Mouse (Mus musculus) embryo, embryonic 10.5 days (tissue): ENCODE measurements around the gene Ints6.
"Not testable (repeated sequence)": the region's sequence is repeated elsewhere in the genome, so short reads cannot be mapped to it uniquely, and the experiment has no call there.

ENCODE experiments used
- DNase-seq: peaks from one replicate; pipeline ENCODE4 v3.0.0-alpha.2; 2015; ENCODE audit warnings: low spot score

The Ints6 gene

DNA sequence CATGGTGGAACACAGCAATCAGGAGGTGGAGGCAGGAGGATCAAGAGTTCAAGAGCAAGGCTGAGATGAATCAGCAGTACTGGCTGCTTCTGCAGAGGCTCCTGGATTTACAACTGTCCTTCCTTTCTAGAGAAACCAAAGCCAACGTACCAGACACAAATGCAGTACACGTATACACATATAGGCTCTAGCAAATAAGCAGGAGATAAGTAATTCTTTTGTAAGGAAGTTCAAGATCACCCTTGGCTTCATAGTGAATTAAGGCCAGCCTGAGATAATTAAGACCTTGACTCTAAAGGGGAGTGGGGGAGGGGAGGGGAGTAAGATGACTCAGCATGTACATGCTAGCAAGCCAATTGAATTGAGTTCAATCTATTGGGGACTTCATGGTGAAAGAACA lies 9.5 kb downstream of the Ints6 start:
- DNase-seq, result peak; percentile 35

DNA sequence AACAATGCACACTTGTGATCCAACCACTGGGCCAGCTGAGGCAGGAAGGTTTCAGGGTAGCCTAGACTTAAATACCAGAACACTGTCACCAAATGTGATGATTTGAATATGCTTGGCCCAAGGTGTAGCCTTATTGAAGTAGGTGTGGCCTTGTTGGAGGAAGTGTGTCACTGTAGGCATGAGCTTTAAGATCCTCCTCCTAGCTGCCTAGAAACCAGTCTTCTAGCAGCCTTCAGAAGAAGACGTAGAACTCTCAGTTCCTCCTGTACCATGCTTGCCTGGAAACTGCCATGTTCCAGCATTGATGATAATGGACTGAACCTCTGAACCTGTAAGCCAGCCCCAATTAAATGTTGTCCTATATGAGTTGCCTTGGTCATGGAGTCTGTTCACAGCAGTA lies 25.3 kb downstream of the Ints6 start:
- no peak for DNase-seq

DNA sequence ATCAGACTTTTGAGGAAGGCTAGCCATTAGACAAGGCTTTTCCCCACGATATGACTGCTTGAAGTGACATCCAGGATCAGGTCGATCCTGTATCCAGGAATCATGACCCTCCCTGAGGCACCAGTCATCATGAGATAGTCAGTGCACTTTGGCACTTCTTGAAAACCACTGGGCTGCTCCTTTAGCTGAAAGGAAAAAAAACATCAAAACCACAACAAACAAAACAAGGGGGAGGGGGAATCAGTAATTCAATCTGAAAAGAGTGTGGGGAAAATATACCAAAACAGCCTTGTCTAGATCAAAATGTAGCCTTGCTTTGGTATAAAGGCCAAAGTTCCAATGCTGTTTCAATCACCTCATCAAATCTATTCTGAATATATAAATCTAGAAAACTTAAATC lies 27.3 kb downstream of the Ints6 start:
- no peak for DNase-seq

DNA sequence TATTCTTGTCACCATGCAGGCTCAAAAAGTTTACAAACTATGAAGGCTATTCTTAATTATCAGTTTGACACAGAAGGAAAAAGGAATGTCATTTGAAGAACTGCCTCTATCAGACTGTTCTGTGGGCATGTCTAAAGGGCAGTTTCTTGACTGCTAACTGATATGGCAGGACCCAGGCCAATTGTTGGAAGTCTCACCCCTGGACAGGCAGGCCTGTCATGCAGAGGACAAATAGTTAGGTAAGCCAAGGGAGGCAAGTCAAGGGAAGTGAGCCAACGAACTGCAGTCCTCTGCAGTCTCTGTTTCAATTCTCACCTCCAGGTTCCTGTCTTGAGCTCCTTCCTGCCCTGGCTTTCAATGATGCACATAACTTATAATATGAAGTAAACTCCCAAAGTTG lies 29.1 kb downstream of the Ints6 start:
- DNase-seq, result no peak

DNA sequence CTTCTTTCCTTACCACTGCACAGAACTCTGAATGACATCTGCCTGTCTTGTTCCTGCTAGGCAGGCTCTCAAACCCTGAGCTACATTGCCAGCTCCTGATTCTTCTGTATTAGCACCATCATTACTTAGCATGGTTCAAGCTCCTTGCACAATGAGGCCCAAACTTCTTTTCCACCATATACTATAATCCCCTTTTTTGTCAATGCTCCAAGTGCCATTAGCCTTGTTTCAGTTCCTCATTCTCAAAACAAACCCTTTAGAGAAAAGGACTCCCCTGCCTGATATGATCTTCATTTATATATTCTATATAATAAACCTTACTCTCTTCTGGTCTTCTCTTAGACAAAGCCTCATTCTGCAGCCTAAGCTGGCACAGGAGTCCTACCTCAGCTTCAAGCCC lies 36.4 kb downstream of the Ints6 start:
- no peak for DNase-seq

DNA sequence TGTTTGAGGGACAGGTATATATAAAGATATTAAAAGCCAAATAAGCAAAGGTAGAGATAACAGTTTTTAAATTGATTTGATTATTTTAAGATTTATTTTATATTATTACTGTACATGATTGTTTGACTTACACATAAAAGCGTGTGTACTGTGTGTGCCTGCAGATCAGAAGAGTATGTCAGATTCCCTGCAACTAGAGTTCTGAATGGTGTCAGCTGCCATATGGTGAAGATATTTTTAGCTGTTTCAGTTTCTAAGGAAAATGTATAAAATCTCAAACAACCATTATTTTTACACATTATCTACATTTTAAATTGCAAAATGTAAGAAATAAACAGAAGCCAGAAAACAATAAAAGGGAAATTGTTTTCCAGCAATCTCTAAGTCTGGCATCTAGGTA lies 39.3 kb downstream of the Ints6 start:
- DNase-seq, result no peak

DNA sequence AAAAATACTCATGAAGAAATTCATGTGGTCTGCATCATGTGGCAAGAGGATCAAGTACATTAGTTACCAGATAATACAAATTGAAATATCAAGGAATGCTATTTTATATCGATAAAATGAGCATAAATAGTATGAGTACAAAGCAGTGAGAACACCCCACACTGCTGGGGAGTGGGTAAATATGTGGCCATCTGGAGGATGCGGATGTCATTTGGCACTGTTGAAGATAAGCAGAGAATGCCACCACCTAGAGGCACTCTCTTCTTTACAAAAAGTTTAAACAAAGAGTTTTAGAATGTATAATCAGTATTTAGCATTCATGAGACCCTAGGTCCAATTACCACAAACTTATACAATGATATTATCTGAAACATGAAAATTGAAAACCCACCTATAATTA lies 42.8 kb downstream of the Ints6 start:
- no peak for DNase-seq

DNA sequence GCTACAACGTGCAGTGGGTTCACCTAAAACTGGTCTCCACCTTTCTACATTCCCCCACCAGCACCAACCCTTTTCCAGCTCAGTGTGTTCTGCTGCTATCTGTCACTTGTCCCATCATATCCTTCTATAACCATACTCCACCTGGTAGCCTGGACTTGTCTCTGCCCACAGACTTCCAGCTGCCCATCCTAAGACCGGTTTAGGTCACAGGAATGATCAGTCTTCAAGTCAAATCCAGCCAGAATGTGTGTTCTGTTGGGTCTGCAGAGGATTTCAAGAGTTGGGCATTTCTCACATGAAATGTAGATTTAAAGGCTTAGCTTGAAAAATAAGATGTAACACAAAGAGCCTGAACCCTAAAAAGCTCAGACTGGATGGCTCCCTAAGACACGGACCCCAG lies 87.3 kb downstream of the Ints6 start:
- no peak for DNase-seq

DNA sequence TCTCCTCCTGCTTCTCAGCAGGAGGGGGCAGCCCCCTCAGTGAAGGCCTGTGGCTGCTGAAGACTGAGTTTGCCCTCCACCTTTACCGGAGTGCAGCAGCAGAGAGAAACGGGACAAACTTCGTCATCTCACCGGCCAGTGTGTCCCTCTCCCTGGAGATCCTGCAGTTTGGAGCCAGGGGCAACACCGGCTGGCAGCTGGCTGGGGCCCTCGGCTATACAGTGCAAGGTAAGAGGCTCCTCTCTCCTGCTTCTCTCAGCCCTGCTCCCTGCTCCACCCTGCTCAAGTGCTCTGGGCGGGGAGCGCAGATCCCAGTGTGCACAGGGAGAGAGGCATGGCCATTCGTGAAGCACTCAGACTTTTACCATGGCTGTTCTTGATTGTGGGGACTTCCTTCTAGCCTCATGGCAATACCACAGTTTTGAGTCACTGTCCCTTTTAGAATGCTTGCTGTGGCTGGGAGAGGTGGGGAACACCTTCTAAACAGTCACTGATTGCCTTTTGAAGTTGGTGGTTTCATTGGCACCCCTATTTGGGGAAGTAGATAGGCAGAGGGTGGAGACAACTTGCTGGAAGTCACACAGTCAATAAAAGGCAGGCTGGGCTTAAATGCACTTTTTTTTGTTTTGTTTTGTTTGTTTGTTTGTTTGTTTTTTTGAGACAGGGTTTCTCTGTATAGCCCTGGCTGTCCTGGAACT lies 95.8 kb downstream of the Ints6 start:
- DNase-seq, result no peak

DNA sequence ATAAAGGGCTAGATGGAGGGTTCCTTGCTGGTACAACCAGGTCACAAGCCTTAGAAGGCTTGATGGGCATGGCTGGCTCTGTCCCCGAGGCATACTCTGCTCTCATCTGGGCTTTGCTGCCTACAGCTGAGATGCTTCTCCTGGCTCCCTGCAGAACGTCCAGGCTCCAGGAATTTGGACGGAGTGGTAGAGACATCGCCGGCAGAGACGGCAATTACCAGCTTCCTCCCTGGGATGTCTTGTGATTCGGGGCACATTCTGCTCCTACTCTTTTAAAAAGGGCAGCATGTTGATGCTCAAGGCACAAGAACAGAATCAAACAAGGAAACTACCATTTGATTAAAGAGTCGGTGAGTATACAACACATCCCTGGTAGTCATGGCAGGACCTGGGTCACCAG lies 97.6 kb downstream of the Ints6 start, which contains the start of gene Serpine3:
TSS of gene Serpine3 (plus strand) at position 301 of the 400 bp plus-strand sequence.
- DNase-seq, result no peak

DNA sequence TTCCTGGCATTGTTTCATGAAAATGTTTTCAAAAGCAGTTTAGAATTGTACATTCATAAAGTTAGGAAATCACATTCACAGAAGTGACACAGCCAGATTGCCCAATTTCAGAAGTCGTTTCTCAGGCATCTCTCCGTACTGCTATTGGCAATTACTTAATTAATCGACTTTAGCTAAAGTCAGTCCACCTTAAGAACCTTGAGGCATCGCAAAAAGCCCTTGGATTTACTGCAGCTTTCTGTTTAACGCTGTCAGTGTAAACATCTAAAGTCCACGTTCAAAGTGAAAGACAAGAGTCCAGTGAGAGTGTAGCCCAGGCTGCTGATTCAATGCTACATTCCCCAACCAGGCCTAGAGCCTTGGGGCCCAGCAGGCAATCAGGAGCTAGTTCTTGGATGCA lies 98.6 kb downstream of the Ints6 start:
- DNase-seq, result no peak

DNA sequence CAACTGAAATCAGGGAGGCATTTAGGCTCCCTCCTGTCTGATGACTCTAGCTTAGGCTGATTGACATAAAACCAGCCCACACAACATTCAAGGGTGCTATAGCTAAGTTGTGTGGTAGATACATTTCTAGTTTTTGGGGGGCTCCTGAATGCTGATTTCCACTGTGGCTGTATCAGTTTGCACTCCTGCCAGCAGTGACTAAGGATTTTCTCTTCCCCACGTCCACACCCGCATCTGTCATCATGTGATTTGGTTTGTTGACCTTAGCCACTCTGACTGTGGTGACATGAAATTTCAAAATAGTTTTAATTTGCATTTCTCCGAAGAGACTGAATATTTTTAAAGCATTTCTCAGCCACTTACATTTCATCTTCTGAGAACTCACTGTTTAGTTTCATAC lies 103.5 kb downstream of the Ints6 start:
- DNase-seq, result no peak

DNA sequence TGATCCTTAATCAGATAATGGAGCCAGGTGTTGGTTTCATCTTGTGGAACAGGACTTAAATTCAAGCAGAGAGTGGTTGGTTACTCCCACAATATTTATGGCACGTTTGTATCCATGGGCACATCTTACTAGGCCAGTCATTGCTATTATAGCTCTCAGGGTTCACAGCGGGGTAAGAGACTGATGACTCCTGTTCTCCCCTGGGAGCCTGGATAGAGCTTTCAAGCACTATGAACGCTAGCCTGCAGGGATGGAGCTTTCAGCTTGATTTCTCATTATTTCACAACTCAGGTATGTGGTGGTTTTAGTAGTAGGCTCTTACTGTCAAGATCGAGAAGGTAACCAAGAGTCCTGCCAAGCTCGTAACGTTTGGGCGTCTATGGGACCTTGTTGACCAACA lies 105.0 kb downstream of the Ints6 start:
- no peak for DNase-seq

DNA sequence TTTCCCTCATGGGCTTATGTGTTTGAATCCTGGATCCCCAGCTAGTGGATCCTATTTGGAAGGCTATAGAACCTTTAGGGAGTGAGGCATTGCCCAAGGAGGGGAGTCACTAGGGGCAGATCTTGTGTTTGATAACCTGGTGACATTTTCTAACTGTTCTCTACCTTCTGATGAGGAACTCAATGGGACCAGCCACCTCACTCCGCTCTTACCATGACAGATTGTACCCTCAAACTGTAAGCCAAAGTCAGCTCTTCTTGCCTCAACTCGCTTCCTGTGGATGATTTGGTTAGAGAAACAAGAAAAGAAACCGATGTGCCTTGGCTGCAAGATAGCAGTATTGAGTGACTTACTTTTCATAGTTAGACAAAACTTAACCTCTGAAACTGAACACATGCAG lies 109.2 kb downstream of the Ints6 start:
- no peak for DNase-seq

DNA sequence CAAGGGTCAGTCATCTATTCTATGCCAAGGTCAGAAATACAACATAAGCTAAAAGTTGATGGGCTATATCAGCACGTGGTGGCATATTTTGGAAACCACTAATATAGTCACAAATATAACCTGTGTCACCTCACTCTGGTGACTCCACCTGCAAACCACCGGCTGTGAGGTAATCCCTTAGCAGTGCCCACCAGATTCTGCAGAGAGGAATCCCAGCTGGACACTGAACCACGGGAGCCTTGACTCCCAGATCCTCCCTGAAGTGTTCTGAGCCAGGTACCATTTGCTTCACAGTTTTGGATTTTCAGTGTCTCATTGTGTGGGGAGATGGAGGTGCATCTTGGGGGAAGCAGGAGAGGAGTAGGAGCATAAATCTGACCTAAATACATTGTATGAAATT lies 110.6 kb downstream of the Ints6 start:
- no peak for DNase-seq

DNA sequence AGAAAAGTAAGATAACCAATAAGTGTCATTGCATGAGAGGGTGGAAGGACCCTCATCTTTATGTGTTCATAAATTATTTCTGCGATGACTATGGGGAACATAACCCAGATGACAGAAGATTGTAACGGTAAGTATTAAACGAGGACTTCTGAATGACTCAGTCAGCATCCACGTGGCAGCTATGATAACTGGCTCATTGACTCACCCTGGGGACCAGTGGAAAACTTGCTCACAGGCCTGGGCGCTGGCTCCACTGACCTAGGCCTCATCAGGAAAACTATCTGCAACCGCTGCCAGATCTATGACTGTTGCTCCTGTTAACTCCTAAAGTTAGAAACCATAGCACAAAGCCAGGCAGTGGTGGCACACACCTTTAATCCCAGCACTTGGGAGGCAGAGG lies 112.6 kb downstream of the Ints6 start:
- no peak for DNase-seq

DNA sequence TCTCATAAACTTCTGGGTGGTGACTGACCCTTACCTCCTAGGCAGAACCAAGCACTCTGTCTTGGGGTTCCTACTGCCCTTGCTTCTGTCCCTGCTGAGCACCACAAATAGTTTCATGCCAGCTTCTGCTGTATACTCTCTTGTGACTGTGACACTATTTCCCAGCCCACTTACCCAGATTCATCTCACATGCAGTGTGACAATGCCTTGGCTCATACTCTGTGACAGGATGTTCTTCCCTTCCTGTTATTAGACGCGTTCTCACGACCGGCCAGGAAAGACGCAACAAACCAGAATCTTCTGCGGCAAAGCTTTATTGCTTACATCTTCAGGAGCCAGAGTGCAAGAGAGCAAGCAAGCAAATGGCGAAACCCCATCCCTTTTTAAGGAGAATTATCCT lies 118.6 kb downstream of the Ints6 start:
- not testable (repeated sequence) for DNase-seq

DNA sequence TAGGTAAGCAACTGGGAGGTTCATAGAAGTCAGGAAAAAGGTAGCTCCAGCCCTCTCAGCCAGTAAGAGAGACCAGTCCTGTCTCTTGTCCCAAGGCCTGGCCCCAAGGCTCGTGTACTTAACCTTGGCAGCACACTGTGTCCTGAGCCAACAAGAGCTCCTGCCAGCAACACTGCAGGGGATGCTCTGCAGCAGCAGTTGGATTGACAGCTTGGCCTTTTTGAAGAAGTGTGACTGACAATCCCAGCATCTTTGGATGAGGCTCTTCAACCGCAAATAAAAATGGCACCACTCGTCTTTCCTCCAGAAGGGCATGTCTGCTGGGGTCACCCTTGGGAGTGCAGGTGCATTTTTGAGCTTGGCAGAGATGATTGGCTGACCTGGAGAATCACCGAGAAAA lies 120.6 kb downstream of the Ints6 start:
- DNase-seq, result no peak

DNA sequence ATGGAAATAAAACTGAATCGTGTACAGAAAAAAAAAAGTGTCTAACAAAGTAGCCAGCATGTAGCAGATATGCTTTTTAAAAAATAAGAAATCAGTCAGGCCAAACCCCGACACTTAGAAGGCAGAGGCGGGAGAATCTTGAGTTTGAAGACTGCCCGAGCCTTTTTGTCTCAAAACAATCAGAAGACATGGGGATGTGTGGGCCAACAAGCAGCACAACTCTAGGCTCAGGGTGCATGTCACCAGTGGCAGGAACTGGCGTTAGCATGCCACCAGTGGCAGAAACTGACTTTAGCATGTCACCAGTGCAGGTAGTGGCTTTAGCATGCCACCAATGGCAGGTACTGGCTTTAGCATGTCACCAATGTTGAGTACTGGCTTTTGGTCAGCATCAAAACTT lies 121.4 kb downstream of the Ints6 start:
- no peak for DNase-seq

DNA sequence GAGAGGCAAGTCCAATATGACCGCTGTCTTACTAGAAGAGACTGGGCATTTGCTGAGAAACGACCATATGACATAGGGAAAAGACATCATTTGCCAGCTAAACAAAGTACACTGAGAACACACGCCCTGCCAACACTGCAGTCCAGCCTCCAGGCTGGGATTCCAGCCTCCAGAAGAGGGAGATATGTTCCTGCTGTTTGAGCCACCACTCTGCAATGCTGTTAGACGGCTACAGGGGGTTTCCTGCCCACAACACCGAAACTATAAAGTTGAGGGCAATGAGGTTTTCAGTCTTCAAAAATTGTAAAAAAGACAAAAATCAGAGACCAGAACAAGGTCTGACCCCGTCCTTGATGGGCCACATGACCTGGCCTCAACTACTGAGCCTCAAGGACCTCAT lies 121.9 kb downstream of the Ints6 start:
- DNase-seq, result no peak

DNA sequence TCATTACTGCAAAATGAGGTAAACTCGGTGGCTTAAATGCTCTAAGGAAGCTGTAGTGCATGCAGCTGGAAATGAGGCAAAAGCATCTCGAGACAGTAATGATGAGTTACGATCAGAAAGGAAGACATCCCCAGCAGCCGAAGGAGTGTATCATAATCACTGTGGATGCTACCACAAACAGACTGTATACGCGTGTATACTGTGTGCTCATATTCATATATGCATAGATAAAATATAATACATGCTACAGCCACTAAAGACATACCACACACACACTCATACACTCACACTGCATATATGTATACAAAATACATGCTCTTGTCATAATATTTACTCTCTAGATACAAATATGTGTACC lies 122.6 kb downstream of the Ints6 start:
- DNase-seq, result no peak

DNA sequence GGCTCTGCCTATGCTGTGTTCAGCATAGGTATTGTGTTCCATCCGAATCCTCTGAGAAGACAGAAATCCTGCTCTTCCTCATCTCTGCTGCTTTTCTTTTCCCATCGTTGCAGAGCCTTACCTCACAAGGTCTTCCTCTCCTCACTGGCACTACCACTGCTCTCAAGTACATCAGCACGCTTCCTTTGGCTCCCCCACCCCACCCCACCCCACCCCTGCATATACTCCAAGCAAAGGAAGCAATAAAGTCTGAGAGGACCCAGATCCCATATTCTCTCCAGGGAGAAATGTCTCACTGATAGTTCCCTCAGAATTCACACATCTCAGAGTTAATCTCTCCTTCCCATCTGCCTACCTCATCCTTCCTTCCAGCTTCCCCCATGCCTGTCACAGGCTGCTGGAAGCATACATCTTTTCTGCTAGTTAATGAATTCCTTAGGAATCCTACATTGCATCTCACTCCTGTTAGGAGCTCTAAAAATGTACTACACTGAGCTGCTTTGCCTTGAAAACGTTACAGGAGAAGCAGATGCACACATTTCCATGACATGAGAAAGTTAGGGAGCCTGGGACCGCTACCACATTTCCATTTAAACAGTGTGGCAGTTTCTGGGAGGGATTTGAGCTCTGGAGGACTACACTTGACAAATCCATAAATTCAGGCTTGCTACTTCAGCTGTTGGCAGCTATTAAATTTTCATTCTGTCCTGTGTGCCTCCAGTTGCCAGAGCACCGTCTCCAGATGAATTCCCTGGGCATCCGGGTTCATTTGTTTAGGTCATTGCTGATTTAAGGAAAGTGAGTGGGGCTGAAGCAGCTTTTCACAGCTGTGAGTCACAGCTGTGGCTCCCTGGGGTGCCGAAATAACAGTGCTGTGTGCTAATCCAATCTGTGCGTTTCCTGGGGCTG lies 123.3 kb downstream of the Ints6 start:
- peak; percentile 47 for DNase-seq

DNA sequence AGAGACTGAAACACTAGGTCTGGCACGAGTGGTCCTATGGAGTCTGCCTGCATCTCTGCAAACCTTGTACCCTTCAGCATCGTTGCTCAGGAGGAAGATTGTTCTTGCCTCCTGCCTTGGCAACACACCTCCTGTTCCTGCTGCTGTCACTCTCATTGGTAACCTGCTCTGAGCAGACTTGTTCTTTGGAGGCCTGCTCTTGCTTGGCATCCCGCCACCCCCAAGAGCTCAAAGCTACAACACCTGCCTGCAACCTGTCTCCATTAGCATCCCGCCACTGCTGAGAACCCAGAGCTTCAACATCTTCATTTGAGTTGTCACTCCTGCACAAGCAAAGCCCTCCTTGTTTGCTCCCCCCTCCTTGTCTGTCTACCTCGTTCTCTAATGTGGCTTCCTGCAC lies 133.0 kb downstream of the Ints6 start:
- no peak for DNase-seq
